Mouse (Mus musculus) testis, adult 2 months (tissue): ENCODE measurements around the gene Nr2e3. TPM values are rescaled to one million over a fixed set of nuclear protein-coding genes. Genes with fewer than 3 reads are reported as not detected.

ENCODE experiments used
- H3K27ac ChIP-seq: fragments of 200-500 bp; 2 replicates; pipeline ENCODE4 v1.5.1; 2012; ENCODE audit warnings: low read depth, low read length; ENCODE audit not compliant: control insufficient read depth, insufficient read depth
- H3K27me3 ChIP-seq: fragments of 200-500 bp; 2 replicates; pipeline ENCODE4 v1.6.1; 2012; ENCODE audit warnings: mild to moderate bottlenecking, low read length, moderate library complexity; ENCODE audit not compliant: control insufficient read depth, insufficient read depth
- H3K36me3 ChIP-seq: fragments of 200-500 bp; 2 replicates; pipeline ENCODE4 v1.6.1; 2012; ENCODE audit warnings: mild to moderate bottlenecking, low read length; ENCODE audit not compliant: control insufficient read depth, insufficient read depth
- H3K4me1 ChIP-seq: fragments of 200-500 bp; 2 replicates; pipeline ENCODE4 v1.6.1; 2012; ENCODE audit warnings: low read length; ENCODE audit not compliant: control insufficient read depth, insufficient read depth
- H3K4me3 ChIP-seq: fragments of 200-500 bp; 2 replicates; pipeline ENCODE4 v1.5.1; 2012; ENCODE audit warnings: low read depth, mild to moderate bottlenecking, low read length, moderate library complexity, mixed read lengths; ENCODE audit not compliant: control insufficient read depth
- CTCF ChIP-seq: fragments of 200-500 bp; IDR thresholded peaks from 2 replicates; pipeline ENCODE4 v1.5.1; 2012; ENCODE audit warnings: low read depth, mild to moderate bottlenecking, inconsistent platforms, low read length, moderate library complexity; ENCODE audit not compliant: control insufficient read depth, insufficient read depth, insufficient replicate concordance
- POLR2A ChIP-seq: fragments of 200-500 bp; IDR thresholded peaks from 2 replicates; pipeline ENCODE4 v1.6.1; 2012; ENCODE audit warnings: low read depth, mild to moderate bottlenecking, inconsistent platforms, low read length, moderate library complexity; ENCODE audit not compliant: control insufficient read depth
- polyA plus RNA-seq: library from polyadenylated mRNA; depleted of rRNA; stranded (reverse); fragments of >200 nt; gene quantifications from 2 replicates; pipeline ENCODE4 v1.2.3, GENCODE M21; 2012; rRNA removed

The Nr2e3 gene
- polyA plus RNA-seq, 1 experiment, result not detected

DNA sequence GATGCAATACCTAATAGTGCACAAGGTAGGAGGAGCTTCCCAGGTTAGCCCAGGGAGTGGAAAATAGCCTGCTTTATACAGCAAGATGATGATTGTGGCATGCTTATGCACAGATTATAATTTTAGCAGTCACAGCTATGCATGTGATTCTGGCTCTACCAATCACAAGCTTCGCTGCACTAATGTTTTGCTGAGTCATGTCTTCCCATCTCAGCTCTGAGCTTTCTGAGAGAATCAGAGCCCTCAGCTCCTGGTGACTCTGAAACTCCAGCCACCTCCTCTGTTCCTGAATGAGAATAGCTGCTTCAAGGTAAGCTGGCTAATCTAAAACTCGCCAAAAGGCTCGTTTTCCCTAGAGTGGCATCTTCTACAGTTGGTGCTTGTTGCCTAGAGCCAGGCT lies 30.2 kb downstream of the Nr2e3 start:
- TF ChIP-seq CTCF (no peak), POLR2A (no peak)
- Histone ChIP-seq H3K4me3 (no peak overlapping the region), H3K27ac (no peak overlapping the region), H3K36me3 (no peaks in the 10 kb centered on the region), H3K27me3 (no peaks in the 10 kb centered on the region), H3K4me1 (no peaks in the 10 kb centered on the region)

DNA sequence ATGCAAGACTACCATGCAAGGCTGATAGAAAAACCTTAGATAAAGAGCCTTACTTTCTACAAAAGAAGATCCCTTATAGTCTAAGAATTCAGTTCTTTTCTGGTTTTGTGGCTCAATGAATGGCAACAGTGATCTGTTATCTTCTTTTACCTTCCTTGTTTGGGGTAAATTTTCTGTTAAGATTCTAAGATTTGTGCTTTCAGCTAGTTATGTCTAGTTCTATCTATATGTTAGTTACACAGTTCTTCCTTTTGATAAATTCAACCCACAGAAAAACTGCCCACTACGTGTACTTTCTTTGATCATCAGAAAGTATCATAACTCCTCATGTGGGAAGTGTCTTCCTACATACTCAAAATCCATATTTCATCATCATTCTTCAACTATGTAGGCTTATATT lies 45.7 kb downstream of the Nr2e3 start:
- no peaks in the 10 kb centered on the region for H3K27me3 ChIP-seq
- no peaks in the 10 kb centered on the region for H3K36me3 ChIP-seq
- no peaks in the 10 kb centered on the region for H3K4me1 ChIP-seq
- H3K27ac ChIP-seq, result no peak overlapping the region
- TF ChIP-seq CTCF (no peak), POLR2A (no peak)
- H3K4me3 ChIP-seq, result no peak overlapping the region

- H3K27me3 ChIP-seq, result no peaks in the 10 kb centered on the region
- TF ChIP-seq CTCF (no peak), POLR2A (no peak)
- H3K36me3 ChIP-seq, result no peaks in the 10 kb centered on the region
- no peak overlapping the region for H3K4me3 ChIP-seq
- H3K4me1 ChIP-seq, result no peaks in the 10 kb centered on the region
- no peak overlapping the region for H3K27ac ChIP-seq
Observed at GRCm38 (mm10) chr9:59903382-59903781, 57.1 kb downstream of the Nr2e3 start.

Other genes with a start within 250 kb of the Nr2e3 start
- gene Senp8, start 209.9 kb downstream of the Nr2e3 start, polyA plus RNA-seq, result 3.3 TPM in 2 replicates
- 13.3 and 18.5 TPM in 2 replicates for gene Myo9a, start 209.8 kb downstream of the Nr2e3 start, polyA plus RNA-seq